Mouse (Mus musculus) heart, adult 10 weeks (tissue): ENCODE results near the gene Megf11. TPM values are rescaled to one million over a fixed set of nuclear protein-coding genes. Genes with fewer than 3 reads are reported as not detected.

Experiments
- polyA plus RNA-seq: library from polyadenylated mRNA; stranded (reverse); fragments of 350-450 nt; fragmentation: Illumina TruSeq; extraction: RNeasy Lipid Tissue Mini Kit (QIAGEN cat#74804); gene quantifications from one replicate; pipeline ENCODE4 v1.2.3, GENCODE M21; 2014; ENCODE audit warnings: low read depth, low replicate concordance

Megf11 gene
- not detected for polyA plus RNA-seq

DNA sequence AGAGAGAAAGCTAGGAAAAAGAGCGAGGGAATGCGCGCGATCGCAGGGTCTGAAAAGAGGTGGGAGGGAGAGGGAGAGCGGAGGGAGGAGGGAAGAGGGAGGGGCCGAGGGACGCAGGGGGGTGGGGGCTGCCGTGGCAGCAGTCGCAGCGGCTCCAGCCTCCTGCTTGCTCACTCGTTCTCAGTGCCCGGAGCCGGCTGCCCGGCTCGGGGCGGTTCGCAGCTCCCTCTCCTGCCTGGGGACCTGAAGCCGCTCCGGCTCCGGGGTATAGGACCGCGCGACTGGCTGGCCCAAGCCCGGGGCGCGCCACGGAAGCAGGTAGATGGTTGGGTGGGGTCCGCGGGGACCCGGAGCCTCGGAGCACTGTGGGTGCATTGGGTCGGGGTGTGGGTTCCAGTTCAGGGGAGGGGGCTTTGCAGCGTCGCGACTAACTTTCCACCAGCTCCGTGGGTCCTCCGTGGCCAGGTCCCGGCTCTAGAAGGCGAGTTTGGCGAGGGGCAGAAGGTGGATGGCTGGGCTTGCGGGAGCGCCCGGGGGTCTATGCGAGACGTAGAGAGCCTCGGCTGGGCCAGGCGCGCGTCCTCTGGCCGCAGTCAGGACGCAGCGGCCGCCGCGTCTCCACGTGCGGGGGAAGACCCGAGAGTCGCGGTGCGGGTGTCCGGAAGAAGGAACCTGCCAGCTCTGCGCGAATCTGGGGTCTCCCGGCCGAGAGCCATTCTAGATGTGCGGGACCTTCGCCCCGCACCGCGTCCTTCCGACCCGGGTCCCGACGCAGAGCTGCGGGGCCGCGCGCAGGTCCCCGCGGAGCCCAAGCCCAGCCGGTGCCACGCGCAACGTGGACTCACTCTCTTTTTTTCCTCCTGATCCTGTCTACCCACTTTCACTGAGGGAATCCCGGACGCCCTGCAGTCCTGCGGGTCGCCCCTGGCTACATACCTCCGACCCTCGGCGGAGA is at the start of gene Megf11:
Gene Megf11, plus strand, starts transcription at position 116 of the 955 bp plus-strand sequence.

GRCm38 (mm10) chr9:64341254-64341566 is 44.2 kb upstream of the Megf11 start, which contains the start of gene Dis3l:
Dis3l (minus strand) TSS chr9:64341288.

DNA sequence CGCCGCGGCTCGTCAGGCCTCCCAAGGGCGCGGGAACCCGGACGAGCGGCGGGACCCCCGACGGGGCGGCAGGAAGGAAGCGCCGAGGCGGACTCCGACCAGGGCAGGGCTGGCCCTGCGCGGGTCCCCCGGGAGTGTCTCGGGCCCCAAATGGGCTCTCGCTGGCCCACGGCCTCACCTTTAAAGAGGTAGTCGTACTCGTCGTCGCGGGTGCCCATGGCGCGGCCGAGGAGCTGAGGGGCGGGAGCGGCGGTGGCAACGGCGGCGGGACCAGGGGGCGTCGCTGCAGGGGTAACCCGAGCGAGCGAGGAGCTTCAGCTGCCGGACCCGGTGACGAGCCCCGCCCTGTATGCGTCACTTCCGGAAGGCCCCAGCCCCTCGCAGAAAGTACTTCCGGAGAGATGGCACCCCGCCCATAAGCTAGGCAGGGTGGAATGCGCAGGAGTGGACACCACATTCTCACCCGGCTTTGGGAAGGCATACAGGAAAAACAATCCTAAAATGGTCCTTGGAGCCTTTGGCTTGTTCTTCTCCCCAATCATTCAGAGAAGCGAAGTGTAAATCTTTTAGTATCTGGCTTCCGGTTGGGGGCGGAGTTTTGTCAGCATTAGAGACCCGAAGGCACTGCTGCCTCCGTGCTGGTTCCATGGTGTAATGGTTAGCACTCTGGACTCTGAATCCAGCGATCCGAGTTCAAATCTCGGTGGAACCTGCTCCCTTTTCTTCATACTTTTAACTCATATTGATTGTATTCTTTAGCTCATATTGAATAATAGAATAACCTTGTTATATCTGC is 352.2 kb downstream of the Megf11 start, which contains the start of gene Rab11a:
Gene Rab11a, minus strand, starts transcription at position 353 of the 796 bp plus-strand sequence.

Other genes starting within 250 kb of the Megf11 start
- gene Zwilch, start 212.5 kb upstream of the Megf11 start, polyA plus RNA-seq = 0.55 TPM
- 652 TPM for gene Rpl4, start 212.3 kb upstream of the Megf11 start, polyA plus RNA-seq
- 35.8 TPM for gene Snapc5, start 206.4 kb upstream of the Megf11 start, polyA plus RNA-seq
- gene Uchl4, start 150.4 kb upstream of the Megf11 start, polyA plus RNA-seq = not detected
- 44.1 TPM for gene Map2k1, start 132.0 kb upstream of the Megf11 start, polyA plus RNA-seq
- gene Tipin, start 104.0 kb upstream of the Megf11 start, polyA plus RNA-seq = 18.1 TPM
- gene Dis3l, start 44.3 kb upstream of the Megf11 start, polyA plus RNA-seq = 30.0 TPM